Mouse (Mus musculus): Measurements from ENCODE around the gene Caap1. TPM values are rescaled to one million over a fixed set of nuclear protein-coding genes. Genes with fewer than 3 reads are reported as not detected.

Gene Caap1
- polyA plus RNA-seq, 1 experiment from 2014 or later = 9.1 TPM

- WGBS (ENCODE audit: insufficient replicate concordance) = 60% methylated on average over 7 of the region's 7 CpGs
- H3K27ac ChIP-seq (replicated peaks) = no peak overlapping the region
- H3K27me3 ChIP-seq = no peaks in the 10 kb centered on the region
- no peak overlapping the region for H3K4me2 ChIP-seq
- peak; percentile 55 for ATAC-seq (ENCODE audit: insufficient read depth)
- no peak overlapping the region for H3K4me3 ChIP-seq (replicated peaks)
- H3K9me3 ChIP-seq (replicated peaks) = no peaks in the 10 kb centered on the region
- no peaks in the 10 kb centered on the region for H3K36me3 ChIP-seq (replicated peaks)
- peaks cover 13% of the 10 kb centered on the region for H3K4me1 ChIP-seq (replicated peaks)
- no peak overlapping the region for H3K9ac ChIP-seq
Measured at GRCm38 (mm10) chr4:94561954-94562648, 5.5 kb upstream of the Caap1 start.

- no peak for ATAC-seq (ENCODE audit: insufficient read depth)
- Histone ChIP-seq H3K9ac (no peak overlapping the region), H3K4me3 (replicated peaks) (no peak overlapping the region), H3K9me3 (replicated peaks) (no peaks in the 10 kb centered on the region), H3K27me3 (no peaks in the 10 kb centered on the region), H3K4me1 (replicated peaks) (peaks cover 20% of the 10 kb centered on the region), H3K36me3 (replicated peaks) (no peaks in the 10 kb centered on the region), H3K4me2 (no peak overlapping the region), H3K27ac (replicated peaks) (no peak overlapping the region)
- WGBS (ENCODE audit: insufficient replicate concordance) = 64% methylated on average over 1 of the region's 1 CpGs
Measured at GRCm38 (mm10) chr4:94560316-94560715, 3.7 kb upstream of the Caap1 start.

GRCm38 (mm10) chr4:94559266-94559665 is 2.7 kb upstream of the Caap1 start:
- no peak overlapping the region for H3K27ac ChIP-seq (replicated peaks)
- H3K27me3 ChIP-seq = no peaks in the 10 kb centered on the region
- peaks cover 22% of the 10 kb centered on the region for H3K4me1 ChIP-seq (replicated peaks)
- no peak for ATAC-seq (ENCODE audit: insufficient read depth)
- H3K36me3 ChIP-seq (replicated peaks) = no peaks in the 10 kb centered on the region
- WGBS (ENCODE audit: insufficient replicate concordance) = 82% methylated on average over 2 of the region's 2 CpGs
- no peak overlapping the region for H3K4me2 ChIP-seq
- H3K9me3 ChIP-seq (replicated peaks) = no peaks in the 10 kb centered on the region
- H3K9ac ChIP-seq = no peak overlapping the region
- H3K4me3 ChIP-seq (replicated peaks) = no peak overlapping the region

- Histone ChIP-seq H3K9me3 (replicated peaks) (no peaks in the 10 kb centered on the region), H3K27ac (replicated peaks) (no peak overlapping the region), H3K4me3 (replicated peaks) (peak overlapping the region; percentile 92; the same call in 1 of the 2 replicates), H3K36me3 (replicated peaks) (no peaks in the 10 kb centered on the region), H3K4me1 (replicated peaks) (peaks cover 22% of the 10 kb centered on the region), H3K27me3 (no peaks in the 10 kb centered on the region), H3K4me2 (peak overlapping the region; percentile 77), H3K9ac (no peak overlapping the region)
- WGBS (ENCODE audit: insufficient replicate concordance) = 71% methylated on average over 7 of the region's 7 CpGs
- ATAC-seq (ENCODE audit: insufficient read depth) = no peak
Measured at GRCm38 (mm10) chr4:94557145-94557544, 549 bp upstream of the Caap1 start.

GRCm38 (mm10) chr4:94554955-94555494 is 1.6 kb downstream of the Caap1 start:
- H3K4me3 ChIP-seq (replicated peaks) = peak overlapping the region; percentile 92
- H3K4me2 ChIP-seq = peak overlapping the region; percentile 77
- no peaks in the 10 kb centered on the region for H3K27me3 ChIP-seq
- WGBS (ENCODE audit: insufficient replicate concordance) = 61% methylated on average over 5 of the region's 5 CpGs
- no peak overlapping the region for H3K9ac ChIP-seq
- H3K9me3 ChIP-seq (replicated peaks) = no peaks in the 10 kb centered on the region
- H3K27ac ChIP-seq (replicated peaks) = no peak overlapping the region
- no peak for ATAC-seq (ENCODE audit: insufficient read depth)
- H3K4me1 ChIP-seq (replicated peaks) = peaks cover 22% of the 10 kb centered on the region
- H3K36me3 ChIP-seq (replicated peaks) = no peaks in the 10 kb centered on the region

GRCm38 (mm10) chr4:94544321-94544720 is 12.3 kb downstream of the Caap1 start:
- Histone ChIP-seq H3K27ac (replicated peaks) (no peak overlapping the region), H3K4me3 (replicated peaks) (no peak overlapping the region), H3K4me2 (no peak overlapping the region), H3K9me3 (replicated peaks) (no peaks in the 10 kb centered on the region), H3K9ac (no peak overlapping the region), H3K36me3 (replicated peaks) (peaks cover 36% of the 10 kb centered on the region), H3K4me1 (replicated peaks) (no peaks in the 10 kb centered on the region), H3K27me3 (no peaks in the 10 kb centered on the region)
- WGBS (ENCODE audit: insufficient replicate concordance) = 74% methylated on average over 7 of the region's 7 CpGs
- ATAC-seq (ENCODE audit: insufficient read depth) = no peak

- peaks cover 39% of the 10 kb centered on the region for H3K36me3 ChIP-seq (replicated peaks)
- H3K27ac ChIP-seq (replicated peaks) = no peak overlapping the region
- no peaks in the 10 kb centered on the region for H3K4me1 ChIP-seq (replicated peaks)
- H3K4me3 ChIP-seq (replicated peaks) = no peak overlapping the region
- no peak overlapping the region for H3K9ac ChIP-seq
- no peaks in the 10 kb centered on the region for H3K27me3 ChIP-seq
- H3K4me2 ChIP-seq = no peak overlapping the region
- H3K9me3 ChIP-seq (replicated peaks) = no peaks in the 10 kb centered on the region
- WGBS (ENCODE audit: insufficient replicate concordance) = 69% methylated on average over 4 of the region's 4 CpGs
- no peak for ATAC-seq (ENCODE audit: insufficient read depth)
Measured at GRCm38 (mm10) chr4:94543041-94543440, 13.6 kb downstream of the Caap1 start.

- Histone ChIP-seq H3K27ac (replicated peaks) (no peak overlapping the region), H3K4me3 (replicated peaks) (no peak overlapping the region), H3K36me3 (replicated peaks) (peaks cover 10% of the 10 kb centered on the region; the same call in 1 of the 2 replicates), H3K4me2 (no peak overlapping the region), H3K4me1 (replicated peaks) (no peaks in the 10 kb centered on the region), H3K9ac (no peak overlapping the region), H3K9me3 (replicated peaks) (no peaks in the 10 kb centered on the region), H3K27me3 (no peaks in the 10 kb centered on the region)
- no peak for ATAC-seq (ENCODE audit: insufficient read depth)
Measured at GRCm38 (mm10) chr4:94533205-94533604, 23.4 kb downstream of the Caap1 start.

GRCm38 (mm10) chr4:94529448-94529847 is 27.1 kb downstream of the Caap1 start:
- WGBS (ENCODE audit: insufficient replicate concordance) = 84% methylated on average over 1 of the region's 1 CpGs
- Histone ChIP-seq H3K9ac (no peak overlapping the region), H3K27me3 (no peaks in the 10 kb centered on the region), H3K4me2 (no peak overlapping the region), H3K4me1 (replicated peaks) (no peaks in the 10 kb centered on the region), H3K4me3 (replicated peaks) (no peak overlapping the region), H3K9me3 (replicated peaks) (no peaks in the 10 kb centered on the region), H3K36me3 (replicated peaks) (no peaks in the 10 kb centered on the region), H3K27ac (replicated peaks) (no peak overlapping the region)
- no peak for ATAC-seq (ENCODE audit: insufficient read depth)

- Histone ChIP-seq H3K4me2 (no peak overlapping the region), H3K9me3 (replicated peaks) (no peaks in the 10 kb centered on the region), H3K36me3 (replicated peaks) (no peaks in the 10 kb centered on the region), H3K4me3 (replicated peaks) (no peak overlapping the region), H3K4me1 (replicated peaks) (no peaks in the 10 kb centered on the region), H3K27ac (replicated peaks) (no peak overlapping the region), H3K9ac (no peak overlapping the region), H3K27me3 (no peaks in the 10 kb centered on the region)
- ATAC-seq (ENCODE audit: insufficient read depth) = no peak
Measured at GRCm38 (mm10) chr4:94523321-94523720, 33.3 kb downstream of the Caap1 start.

- 60% methylated on average over 4 of the region's 4 CpGs for WGBS (ENCODE audit: insufficient replicate concordance)
- no peak overlapping the region for H3K9ac ChIP-seq
- no peak overlapping the region for H3K27ac ChIP-seq (replicated peaks)
- H3K4me2 ChIP-seq = no peak overlapping the region
- ATAC-seq (ENCODE audit: insufficient read depth) = no peak
- H3K4me3 ChIP-seq (replicated peaks) = no peak overlapping the region
- no peaks in the 10 kb centered on the region for H3K27me3 ChIP-seq
- 0 out of 2 replicates have a peak, but pooled peaks cover 6% of the 10 kb centered on the region for H3K36me3 ChIP-seq (replicated peaks)
- H3K4me1 ChIP-seq (replicated peaks) = no peaks in the 10 kb centered on the region
- no peaks in the 10 kb centered on the region for H3K9me3 ChIP-seq (replicated peaks)
Measured at GRCm38 (mm10) chr4:94517631-94518030, 39.0 kb downstream of the Caap1 start.

GRCm38 (mm10) chr4:94515366-94515765 is 41.2 kb downstream of the Caap1 start:
- no peak for ATAC-seq (ENCODE audit: insufficient read depth)
- no peak overlapping the region for H3K4me3 ChIP-seq (replicated peaks)
- 66% methylated on average over 3 of the region's 3 CpGs for WGBS (ENCODE audit: insufficient replicate concordance)
- no peaks in the 10 kb centered on the region for H3K4me1 ChIP-seq (replicated peaks)
- no peak overlapping the region for H3K9ac ChIP-seq
- H3K36me3 ChIP-seq (replicated peaks) = peaks cover 17% of the 10 kb centered on the region; the same call in 1 of the 2 replicates
- H3K27me3 ChIP-seq = no peaks in the 10 kb centered on the region
- no peak overlapping the region for H3K4me2 ChIP-seq
- H3K27ac ChIP-seq (replicated peaks) = no peak overlapping the region
- no peaks in the 10 kb centered on the region for H3K9me3 ChIP-seq (replicated peaks)

Data from liver, embryonic 15.5 days (tissue).